Mouse (Mus musculus) neural tube, embryonic 11.5 days (tissue): ENCODE results near the gene Gm13199. TPM values are rescaled to one million over a fixed set of nuclear protein-coding genes. Genes with fewer than 3 reads are reported as not detected.

Experiments used
- ATAC-seq: fragments of 200-750 bp; cut with Nextera tagmentation; 2 replicates; pipeline ENCODE4 v1.8.0; 2017; ENCODE audit warnings: moderate number of reproducible peaks, mild to moderate bottlenecking, moderate TSS enrichment, moderate library complexity; ENCODE audit not compliant: insufficient read depth, low FRiP score, low TSS enrichment
- DNase-seq: peaks from one replicate; pipeline ENCODE4 v3.0.0-alpha.2; 2015; ENCODE audit warnings: low spot score
- H3K27ac ChIP-seq: fragments of 300-500 bp; sonication (generic); 2 replicates; pipeline ENCODE4 v1.5.1; 2014; ENCODE audit warnings: low read depth, mild to moderate bottlenecking, low read length
- H3K27me3 ChIP-seq: fragments of 300-500 bp; sonication (generic); 2 replicates; pipeline ENCODE4 v1.6.1; 2014; ENCODE audit warnings: mild to moderate bottlenecking, low read length, mixed read lengths; ENCODE audit not compliant: control insufficient read depth, insufficient read depth
- H3K36me3 ChIP-seq: fragments of 300-500 bp; sonication (generic); 2 replicates; pipeline ENCODE4 v1.6.1; 2014; ENCODE audit warnings: mild to moderate bottlenecking, low read length, moderate library complexity, mixed read lengths; ENCODE audit not compliant: control insufficient read depth, insufficient read depth
- H3K4me1 ChIP-seq: fragments of 300-500 bp; sonication (generic); 2 replicates; pipeline ENCODE4 v1.6.1; 2014; ENCODE audit warnings: low read length, mixed read lengths; ENCODE audit not compliant: control insufficient read depth, insufficient read depth
- H3K4me2 ChIP-seq: fragments of 300-500 bp; sonication (generic); 2 replicates; pipeline ENCODE4 v1.6.1; 2014; ENCODE audit warnings: low read depth, mild to moderate bottlenecking, moderate library complexity
- H3K4me3 ChIP-seq: fragments of 300-500 bp; sonication (generic); 2 replicates; pipeline ENCODE4 v1.5.1; 2014; ENCODE audit warnings: low read depth, low read length
- H3K9ac ChIP-seq: fragments of 300-500 bp; sonication (generic); 2 replicates; pipeline ENCODE4 v1.6.1; 2014; ENCODE audit warnings: mild to moderate bottlenecking, low read length
- H3K9me3 ChIP-seq: fragments of 300-500 bp; sonication (generic); 2 replicates; pipeline ENCODE4 v1.6.1; 2016; ENCODE audit warnings: low read length; ENCODE audit not compliant: control insufficient read depth
- WGBS: fragments of 180-500 bp; shearing (Covaris S2); extraction: QIAGEN DNeasy Blood & Tissue Kit; methylation state at CpG from one replicate; pipeline ENCODE4 v1.1.7; 2014; 5-methylcytosine and 5-hydroxymethylcytosine counted together
- polyA plus RNA-seq: library from polyadenylated mRNA; unstranded; fragments of >200 nt; fragmentation: Nextera tagmentation; extraction: Ambion mirVana; gene quantifications from 2 replicates; pipeline ENCODE4 v1.2.1, GENCODE M21; 2014

Gm13199 gene
- polyA plus RNA-seq, 1 experiment from 2014 or later: 2.7 TPM

GRCm38 (mm10) chr2:5844181-5844872 lies 18.4 kb downstream of the Gm13199 start:
- peak overlapping the region; percentile 66 for H3K4me3 ChIP-seq
- H3K27ac ChIP-seq: peak overlapping the region; percentile 15; the same call in 1 of the 2 replicates
- no peak; the same call in 1 of the 2 replicates for ATAC-seq
- WGBS: 4% methylated on average over 23 of the region's 23 CpGs
- H3K4me2 ChIP-seq: peak overlapping the region; percentile 57
- H3K27me3 ChIP-seq: no peaks in the 10 kb centered on the region
- peak overlapping the region; percentile 81 for H3K9ac ChIP-seq
- 0 out of 2 replicates have a peak, but pooled peaks cover 2% of the 10 kb centered on the region for H3K4me1 ChIP-seq
- DNase-seq: no peak
- peaks cover 12% of the 10 kb centered on the region for H3K36me3 ChIP-seq
- H3K9me3 ChIP-seq: no peaks in the 10 kb centered on the region

GRCm38 (mm10) chr2:5840815-5841214 lies 21.9 kb downstream of the Gm13199 start:
- Histone ChIP-seq H3K27me3 (no peaks in the 10 kb centered on the region), H3K4me1 (no peaks in the 10 kb centered on the region), H3K9ac (no peak overlapping the region), H3K36me3 (peaks cover 16% of the 10 kb centered on the region), H3K27ac (no peak overlapping the region), H3K4me3 (no peak overlapping the region), H3K9me3 (no peaks in the 10 kb centered on the region), H3K4me2 (no peak overlapping the region)
- over 99% methylated on average over 11 of the region's 11 CpGs for WGBS
- no peak for DNase-seq
- ATAC-seq: no peak

- H3K9me3 ChIP-seq: no peaks in the 10 kb centered on the region
- H3K9ac ChIP-seq: no peak overlapping the region
- H3K4me3 ChIP-seq: no peak overlapping the region
- no peaks in the 10 kb centered on the region for H3K27me3 ChIP-seq
- no peak for ATAC-seq
- no peaks in the 10 kb centered on the region for H3K4me1 ChIP-seq
- no peak overlapping the region for H3K4me2 ChIP-seq
- WGBS: 92% methylated on average over 5 of the region's 5 CpGs
- H3K36me3 ChIP-seq: peaks cover 2% of the 10 kb centered on the region; the same call in 1 of the 2 replicates
- H3K27ac ChIP-seq: no peak overlapping the region
- DNase-seq: no peak
These were observed 37.3 kb downstream of the Gm13199 start for GRCm38 (mm10) chr2:5825265-5825913.

- H3K36me3 ChIP-seq: peaks cover 6% of the 10 kb centered on the region
- 90% methylated on average over 5 of the region's 5 CpGs for WGBS
- no peak for DNase-seq
These were observed 38.0 kb downstream of the Gm13199 start for GRCm38 (mm10) chr2:5824685-5825084.

GRCm38 (mm10) chr2:5824213-5824612 lies 38.5 kb downstream of the Gm13199 start:
- H3K27me3 ChIP-seq: no peaks in the 10 kb centered on the region
- H3K4me3 ChIP-seq: no peak overlapping the region
- no peaks in the 10 kb centered on the region for H3K4me1 ChIP-seq
- peaks cover 7% of the 10 kb centered on the region for H3K36me3 ChIP-seq
- H3K9ac ChIP-seq: no peak overlapping the region
- DNase-seq (no peak), ATAC-seq (no peak)
- H3K4me2 ChIP-seq: no peak overlapping the region
- 15% methylated on average over 1 of the region's 1 CpGs for WGBS
- H3K9me3 ChIP-seq: no peaks in the 10 kb centered on the region
- no peak overlapping the region for H3K27ac ChIP-seq

More at GRCm38 (mm10) chr2:5824685-5825084, 38.0 kb downstream of the Gm13199 start:
- H3K4me1 ChIP-seq: no peaks in the 10 kb centered on the region
- ATAC-seq: no peak
- no peak overlapping the region for H3K4me3 ChIP-seq
- H3K9ac ChIP-seq: no peak overlapping the region
- H3K27me3 ChIP-seq: no peaks in the 10 kb centered on the region
- H3K27ac ChIP-seq: no peak overlapping the region
- H3K9me3 ChIP-seq: no peaks in the 10 kb centered on the region
- H3K4me2 ChIP-seq: no peak overlapping the region

GRCm38 (mm10) chr2:5822449-5822848 lies 40.3 kb downstream of the Gm13199 start:
- 93% methylated on average over 6 of the region's 6 CpGs for WGBS
- no peak overlapping the region for H3K27ac ChIP-seq
- H3K36me3 ChIP-seq: peaks cover 12% of the 10 kb centered on the region
- no peaks in the 10 kb centered on the region for H3K4me1 ChIP-seq
- no peak for ATAC-seq
- no peaks in the 10 kb centered on the region for H3K9me3 ChIP-seq
- H3K4me3 ChIP-seq: no peak overlapping the region
- no peak overlapping the region for H3K4me2 ChIP-seq
- no peak for DNase-seq
- no peaks in the 10 kb centered on the region for H3K27me3 ChIP-seq
- H3K9ac ChIP-seq: no peak overlapping the region

GRCm38 (mm10) chr2:5821264-5821663 lies 41.5 kb downstream of the Gm13199 start:
- Histone ChIP-seq H3K27ac (no peak overlapping the region), H3K9me3 (no peaks in the 10 kb centered on the region), H3K4me3 (no peak overlapping the region), H3K27me3 (no peaks in the 10 kb centered on the region), H3K4me2 (no peak overlapping the region), H3K36me3 (peaks cover 12% of the 10 kb centered on the region), H3K4me1 (no peaks in the 10 kb centered on the region), H3K9ac (no peak overlapping the region)
- ATAC-seq: no peak
- 88% methylated on average over 10 of the region's 10 CpGs for WGBS
- DNase-seq: no peak
